Mouse (Mus musculus) intestine, embryonic 14.5 days (tissue): ENCODE data around the gene Lhx2. TPM values are rescaled to one million over a fixed set of nuclear protein-coding genes. Genes with fewer than 3 reads are reported as not detected.

Experiments
- ATAC-seq: fragments of 200-750 bp; cut with Nextera tagmentation; replicated peaks from 2 replicates; pipeline ENCODE4 v1.8.0; 2017; ENCODE audit warnings: low read depth, moderate number of reproducible peaks, moderate TSS enrichment, moderate library complexity; ENCODE audit not compliant: low FRiP score, low TSS enrichment
- DNase-seq: peaks from one replicate; pipeline ENCODE4 v3.0.0-alpha.2; 2018; ENCODE audit warnings: low spot score
- H3K27ac ChIP-seq: fragments of 300-500 bp; sonication (generic); 2 replicates; pipeline ENCODE4 v1.5.1; 2014; ENCODE audit warnings: low read depth, mild to moderate bottlenecking, control low read depth
- H3K27me3 ChIP-seq: fragments of 300-500 bp; sonication (generic); replicated peaks from 2 replicates; pipeline ENCODE4 v1.6.1; 2014; ENCODE audit warnings: low read length, control low read depth; ENCODE audit not compliant: control insufficient read depth, insufficient read depth
- H3K36me3 ChIP-seq: fragments of 300-500 bp; sonication (generic); 2 replicates; pipeline ENCODE4 v1.6.1; 2014; ENCODE audit warnings: low read length, control low read depth; ENCODE audit not compliant: control insufficient read depth, insufficient read depth
- H3K4me1 ChIP-seq: fragments of 300-500 bp; sonication (generic); replicated peaks from 2 replicates; pipeline ENCODE4 v1.6.1; 2014; ENCODE audit warnings: low read length, control low read depth, mixed read lengths; ENCODE audit not compliant: control insufficient read depth, insufficient read depth
- H3K4me2 ChIP-seq: fragments of 300-500 bp; sonication (generic); 2 replicates; pipeline ENCODE4 v1.6.1; 2014; ENCODE audit warnings: low read length
- H3K4me3 ChIP-seq: fragments of 300-500 bp; sonication (generic); 2 replicates; pipeline ENCODE4 v1.5.1; 2014; ENCODE audit warnings: low read depth, low read length, control low read depth, mixed read lengths
- H3K9ac ChIP-seq: fragments of 300-500 bp; sonication (generic); 2 replicates; pipeline ENCODE4 v1.6.1; 2014; ENCODE audit warnings: mild to moderate bottlenecking, low read length
- H3K9me3 ChIP-seq: fragments of 300-500 bp; sonication (generic); 2 replicates; pipeline ENCODE4 v1.6.1; 2016; ENCODE audit warnings: low read length, control low read depth; ENCODE audit not compliant: control insufficient read depth
- WGBS: fragments of 180-500 bp; shearing (Covaris S2); extraction: QIAGEN DNeasy Blood & Tissue Kit; methylation state at CpG from one replicate; pipeline ENCODE4 v1.1.7; 2014; 5-methylcytosine and 5-hydroxymethylcytosine counted together
- polyA plus RNA-seq: library from polyadenylated mRNA; unstranded; fragments of >200 nt; fragmentation: Nextera tagmentation; extraction: Ambion mirVana; gene quantifications from 2 replicates; pipeline ENCODE4 v1.2.1, GENCODE M21; 2014

Lhx2 gene
- polyA plus RNA-seq, 1 experiment from 2014 or later = not detected

DNA sequence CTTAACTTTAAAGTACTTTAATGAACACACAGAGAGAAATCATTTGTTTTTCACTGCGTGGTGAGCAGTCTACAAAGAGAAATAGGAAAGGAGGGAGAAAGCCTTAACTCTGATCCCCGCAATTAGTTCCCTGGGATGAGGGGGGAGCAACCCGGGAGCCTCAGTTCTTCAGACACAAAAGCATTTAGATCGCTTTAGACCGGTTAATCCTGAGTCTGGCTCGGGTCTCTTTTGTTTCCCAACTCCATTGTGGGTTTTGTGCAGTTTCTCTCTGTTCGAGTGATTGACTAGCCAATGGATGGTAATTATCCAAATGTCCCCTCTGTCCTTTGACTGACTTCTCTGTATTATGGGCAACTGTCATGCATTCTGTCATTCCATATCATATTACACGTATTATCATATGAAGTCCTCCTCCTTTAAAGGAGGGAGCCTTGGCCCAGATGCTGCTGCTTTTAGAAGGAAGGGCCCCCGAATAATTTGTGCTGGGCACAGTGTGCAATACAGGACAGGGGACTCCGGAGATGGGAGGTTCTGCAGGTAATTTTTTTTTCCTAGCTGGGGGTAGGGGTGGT, 1.6 kb downstream of the Lhx2 start:
- peaks cover 100% of the 10 kb centered on the region for H3K27me3 ChIP-seq
- WGBS = 2% methylated on average over 10 of the region's 10 CpGs

GRCm38 (mm10) chr2:38343573-38343972, 4.5 kb downstream of the Lhx2 start:
- Histone ChIP-seq H3K27me3 (peaks cover 100% of the 10 kb centered on the region), H3K4me2 (no peak overlapping the region), H3K9me3 (no peaks in the 10 kb centered on the region), H3K27ac (no peak overlapping the region), H3K36me3 (no peaks in the 10 kb centered on the region), H3K4me1 (peaks cover 10% of the 10 kb centered on the region), H3K4me3 (no peak overlapping the region), H3K9ac (no peak overlapping the region)
- WGBS = 33% methylated on average over 1 of the region's 1 CpGs
- DNase-seq = no peak
- no peak for ATAC-seq

More for the DNA sequence above, 1.6 kb downstream of the Lhx2 start:
- no peak for ATAC-seq
- H3K27ac ChIP-seq = no peak overlapping the region
- DNase-seq = no peak
- no peaks in the 10 kb centered on the region for H3K36me3 ChIP-seq
- no peak overlapping the region for H3K4me2 ChIP-seq
- no peak overlapping the region for H3K9ac ChIP-seq
- no peak overlapping the region for H3K4me3 ChIP-seq
- no peaks in the 10 kb centered on the region for H3K9me3 ChIP-seq
- H3K4me1 ChIP-seq = peaks cover 6% of the 10 kb centered on the region; the same call in 1 of the 2 replicates

DNA sequence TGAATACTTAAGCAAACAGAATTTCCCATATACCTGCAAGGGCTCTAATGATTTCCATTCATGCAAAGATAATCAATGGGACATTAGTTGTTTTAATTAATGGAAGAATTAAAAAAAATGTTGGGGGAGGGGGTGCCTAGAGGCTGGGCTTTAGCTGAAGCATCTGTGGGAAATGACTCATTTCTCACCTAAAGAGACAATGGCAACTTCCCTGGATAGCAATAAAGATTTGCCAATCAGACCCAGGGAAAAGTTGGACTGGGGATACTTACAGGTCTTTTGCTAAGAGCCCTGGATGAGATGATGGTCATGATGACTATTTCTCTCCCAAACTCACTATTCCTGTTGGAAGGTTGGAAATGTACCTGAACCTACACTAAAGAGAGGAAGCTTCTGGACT, 5.6 kb downstream of the Lhx2 start:
- Histone ChIP-seq H3K4me2 (no peak overlapping the region), H3K4me3 (no peak overlapping the region), H3K27ac (no peak overlapping the region), H3K9ac (no peak overlapping the region), H3K9me3 (no peaks in the 10 kb centered on the region), H3K4me1 (peaks cover 5% of the 10 kb centered on the region), H3K27me3 (peaks cover 100% of the 10 kb centered on the region), H3K36me3 (no peaks in the 10 kb centered on the region)
- DNase-seq = no peak
- ATAC-seq = no peak

DNA sequence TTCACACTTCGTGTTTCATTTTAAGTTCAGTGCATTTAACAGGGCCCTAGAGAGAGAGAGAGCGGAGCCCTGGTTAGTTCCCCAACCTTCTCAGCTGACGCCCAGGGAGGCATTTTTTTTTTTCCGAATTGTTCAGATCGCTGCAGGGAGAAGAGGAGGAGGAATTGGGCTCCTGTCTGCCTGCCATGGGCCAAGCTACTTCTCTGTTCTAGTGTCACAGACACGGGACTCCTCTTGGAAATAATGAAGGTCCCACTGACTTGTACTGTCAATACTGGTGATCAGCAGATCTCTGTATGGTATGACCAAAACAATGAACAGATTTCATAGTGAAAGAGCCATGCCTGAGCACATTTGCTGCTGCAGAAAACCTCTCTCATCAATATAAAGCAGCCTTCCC, 7.3 kb downstream of the Lhx2 start:
- ATAC-seq = no peak
- Histone ChIP-seq H3K36me3 (no peaks in the 10 kb centered on the region), H3K4me2 (no peak overlapping the region), H3K9ac (no peak overlapping the region), H3K4me1 (peaks cover 13% of the 10 kb centered on the region), H3K9me3 (no peaks in the 10 kb centered on the region), H3K4me3 (no peak overlapping the region), H3K27me3 (peaks cover 100% of the 10 kb centered on the region), H3K27ac (no peak overlapping the region)
- DNase-seq = no peak
- under 1% methylated on average over 6 of the region's 6 CpGs for WGBS

- Histone ChIP-seq H3K4me2 (no peak overlapping the region), H3K9me3 (no peaks in the 10 kb centered on the region), H3K4me3 (no peak overlapping the region), H3K4me1 (peaks cover 18% of the 10 kb centered on the region), H3K27ac (no peak overlapping the region), H3K27me3 (peaks cover 100% of the 10 kb centered on the region), H3K36me3 (no peaks in the 10 kb centered on the region), H3K9ac (no peak overlapping the region)
- DNase-seq (peak; percentile 62), ATAC-seq (no peak)
- WGBS = 1% methylated on average over 15 of the region's 15 CpGs
Measured at GRCm38 (mm10) chr2:38346881-38347764, 8.0 kb downstream of the Lhx2 start.

GRCm38 (mm10) chr2:38347811-38348551, 8.9 kb downstream of the Lhx2 start:
- H3K4me3 ChIP-seq = peak overlapping the region; percentile 10; the same call in 1 of the 2 replicates
- H3K4me1 ChIP-seq = peaks cover 18% of the 10 kb centered on the region
- WGBS = under 1% methylated on average over 54 of the region's 54 CpGs
- no peaks in the 10 kb centered on the region for H3K36me3 ChIP-seq
- 0 out of 2 replicates have a peak overlapping the region, but pooled peaks have one; percentile 12 for H3K4me2 ChIP-seq
- H3K27ac ChIP-seq = no peak overlapping the region
- peaks cover 100% of the 10 kb centered on the region for H3K27me3 ChIP-seq
- DNase-seq (peak; percentile 69), ATAC-seq (no peak)
- no peaks in the 10 kb centered on the region for H3K9me3 ChIP-seq
- no peak overlapping the region for H3K9ac ChIP-seq

GRCm38 (mm10) chr2:38348660-38349420, 9.8 kb downstream of the Lhx2 start:
- Histone ChIP-seq H3K9me3 (no peaks in the 10 kb centered on the region), H3K9ac (no peak overlapping the region), H3K4me3 (no peak overlapping the region), H3K4me1 (peaks cover 18% of the 10 kb centered on the region), H3K4me2 (no peak overlapping the region), H3K27me3 (peaks cover 100% of the 10 kb centered on the region), H3K36me3 (no peaks in the 10 kb centered on the region), H3K27ac (no peak overlapping the region)
- 2% methylated on average over 19 of the region's 19 CpGs for WGBS
- ATAC-seq (no peak), DNase-seq (no peak)
